Mouse (Mus musculus) lung, adult 18-20 months (tissue): ENCODE measurements at regions not wholly inside any gene's neighbourhood (a gene's known extent, or its start where the extent isn't known, plus 50 kb on each side); places are given as distances from the start of the nearest gene placed in this dataset.
A peak's percentile ranks its signal among the peaks of the same experiment; 100 is the strongest.

Experiments
- DNase-seq, 2 experiments: peaks; one replicate each; pipeline ENCODE4 v3.0.0; 2022; ENCODE audit warnings: mixed read lengths in 2 of 2

GRCm38 (mm10) chr13:31409123-31409513 lies 146.8 kb upstream of the Foxq1 start:
- no peak for DNase-seq

GRCm38 (mm10) chr13:31421556-31421955 lies 134.4 kb upstream of the Foxq1 start:
- DNase-seq: no peak

- no peak for DNase-seq
Measured at GRCm38 (mm10) chr13:31423599-31423998, 132.3 kb upstream of the Foxq1 start.

- DNase-seq: no peak
Measured at GRCm38 (mm10) chr13:31425825-31426500, 130.0 kb upstream of the Foxq1 start.

- DNase-seq: no peak
Measured at GRCm38 (mm10) chr13:31436434-31436833, 119.5 kb upstream of the Foxq1 start.

- no peak for DNase-seq
Measured at GRCm38 (mm10) chr13:31439761-31440627, 115.9 kb upstream of the Foxq1 start.

- DNase-seq: peak; percentile 55 to 63
Measured at GRCm38 (mm10) chr13:31458883-31459282, 97.1 kb upstream of the Foxq1 start.

GRCm38 (mm10) chr13:31465141-31465540 lies 90.8 kb upstream of the Foxq1 start:
- DNase-seq: no peak

- DNase-seq: no peak
Measured at GRCm38 (mm10) chr13:31465711-31466110, 90.2 kb upstream of the Foxq1 start.

GRCm38 (mm10) chr13:31468131-31468530 lies 87.8 kb upstream of the Foxq1 start:
- peak in 1 of 2 experiments; percentile 9 for DNase-seq

GRCm38 (mm10) chr13:31468983-31469382 lies 87.0 kb upstream of the Foxq1 start:
- no peak for DNase-seq

GRCm38 (mm10) chr13:31472366-31472765 lies 83.6 kb upstream of the Foxq1 start:
- DNase-seq: no peak

GRCm38 (mm10) chr13:31472804-31473203 lies 83.1 kb upstream of the Foxq1 start:
- no peak for DNase-seq

- no peak for DNase-seq
Measured at GRCm38 (mm10) chr13:31473275-31473674, 82.7 kb upstream of the Foxq1 start.

- peak in 1 of 2 experiments; percentile 7 for DNase-seq
Measured at GRCm38 (mm10) chr13:31475845-31476244, 80.1 kb upstream of the Foxq1 start.

GRCm38 (mm10) chr13:31477171-31477867 lies 78.6 kb upstream of the Foxq1 start:
- DNase-seq: no peak

GRCm38 (mm10) chr13:31481105-31481844 lies 74.7 kb upstream of the Foxq1 start:
- peak in 1 of 2 experiments; percentile 29 for DNase-seq

- no peak for DNase-seq
Measured at GRCm38 (mm10) chr13:31486373-31486772, 69.6 kb upstream of the Foxq1 start.

- DNase-seq: no peak
Measured at GRCm38 (mm10) chr13:31488186-31488585, 67.7 kb upstream of the Foxq1 start.

GRCm38 (mm10) chr13:31503191-31503590 lies 52.7 kb upstream of the Foxq1 start:
- no peak for DNase-seq

- DNase-seq: no peak
Measured at GRCm38 (mm10) chr13:31503832-31504231, 52.1 kb upstream of the Foxq1 start.

- DNase-seq: no peak
Measured at GRCm38 (mm10) chr13:31504316-31504715, 51.6 kb upstream of the Foxq1 start.

GRCm38 (mm10) chr13:31505386-31505785 lies 50.5 kb upstream of the Foxq1 start:
- DNase-seq: no peak
